Mouse (Mus musculus) liver, adult 2 months (tissue): ENCODE results near the gene Rcan3.

ENCODE experiments used
- CTCF ChIP-seq: fragments of 200-500 bp; IDR thresholded peaks from 2 replicates; pipeline ENCODE4 v1.5.1; 2011; ENCODE audit warnings: low read depth, low read length, control low read depth
- POLR2A ChIP-seq: fragments of 200-500 bp; IDR thresholded peaks from 2 replicates; pipeline ENCODE4 v1.6.1; 2011; ENCODE audit warnings: low read length, control low read depth; ENCODE audit not compliant: insufficient read depth; ENCODE audit errors: extremely low read depth

- TF ChIP-seq CTCF (no peak), POLR2A (no peak)
Observed at GRCm38 (mm10) chr4:135420416-135420815, 13.2 kb downstream of the Rcan3 start.
